Mouse (Mus musculus): ENCODE results near the gene Elmod3.
"Not testable (repeated sequence)": the region's sequence is repeated elsewhere in the genome, so short reads cannot be mapped to it uniquely, and the experiment has no call there.

Gene Elmod3

GRCm38 (mm10) chr6:72568736-72569135 is 29.5 kb downstream of the Elmod3 start:
- DNase-seq: no peak

GRCm38 (mm10) chr6:72567508-72567907 is 30.7 kb downstream of the Elmod3 start:
- DNase-seq: no peak

- peak; percentile 93 for DNase-seq
These were observed 32.2 kb downstream of the Elmod3 start for GRCm38 (mm10) chr6:72566044-72566443.

GRCm38 (mm10) chr6:72565506-72565905 is 32.7 kb downstream of the Elmod3 start:
- no peak for DNase-seq

- DNase-seq: no peak
These were observed 35.3 kb downstream of the Elmod3 start for GRCm38 (mm10) chr6:72562894-72563293.

GRCm38 (mm10) chr6:72562486-72562885 is 35.7 kb downstream of the Elmod3 start:
- no peak for DNase-seq

GRCm38 (mm10) chr6:72560801-72561200 is 37.4 kb downstream of the Elmod3 start:
- no peak for DNase-seq

- DNase-seq: no peak
These were observed 45.2 kb downstream of the Elmod3 start for GRCm38 (mm10) chr6:72553079-72553412.

- DNase-seq: peak; percentile 82
These were observed 45.8 kb downstream of the Elmod3 start for GRCm38 (mm10) chr6:72552171-72553078.

- DNase-seq: no peak
These were observed 47.6 kb downstream of the Elmod3 start for GRCm38 (mm10) chr6:72550503-72551100.

- DNase-seq: no peak
These were observed 48.2 kb downstream of the Elmod3 start for GRCm38 (mm10) chr6:72550025-72550424.

- no peak for DNase-seq
These were observed 49.1 kb downstream of the Elmod3 start for GRCm38 (mm10) chr6:72549041-72549580.

- DNase-seq: no peak
These were observed 50.4 kb downstream of the Elmod3 start for GRCm38 (mm10) chr6:72547862-72548261.

- DNase-seq: no peak
These were observed 51.1 kb downstream of the Elmod3 start for GRCm38 (mm10) chr6:72547121-72547520.

GRCm38 (mm10) chr6:72545377-72545776 is 52.8 kb downstream of the Elmod3 start:
- no peak for DNase-seq

- DNase-seq: no peak
These were observed 53.8 kb downstream of the Elmod3 start, which contains the start of gene Capg for GRCm38 (mm10) chr6:72544283-72544987. Gene Capg (plus strand): TSS chr6:72544391.

- DNase-seq: peak; percentile 54
These were observed 54.9 kb downstream of the Elmod3 start for GRCm38 (mm10) chr6:72543265-72543850.

- DNase-seq: peak; percentile 93
These were observed 59.6 kb downstream of the Elmod3 start for GRCm38 (mm10) chr6:72538562-72539031.

- no peak for DNase-seq
These were observed 60.2 kb downstream of the Elmod3 start for GRCm38 (mm10) chr6:72537998-72538500.

- DNase-seq: peak; percentile 83
These were observed 63.0 kb downstream of the Elmod3 start for GRCm38 (mm10) chr6:72535165-72535564.

- peak; percentile 93 for DNase-seq
These were observed 64.0 kb downstream of the Elmod3 start for GRCm38 (mm10) chr6:72534035-72534809.

GRCm38 (mm10) chr6:72533555-72533954 is 64.7 kb downstream of the Elmod3 start:
- not testable (repeated sequence) for DNase-seq

All from retina, postnatal 1 day (tissue).